ENCODE assay signal across 7 mouse cellular contexts in genomic region chr9:41951472-41952129, GRCm38 (mm10).
DNase-seq lines count a peak whose midpoint lies in the region; ATAC-seq and TF ChIP-seq lines count a peak whose summit lies in the region.

No protein-coding gene starts in this region.

- H3K9me3 ChIP-seq in embryonic facial prominence, embryonic 14.5 days (ENCODE audit: control insufficient read depth, low read length), result no peaks in the 10 kb centered on the region
- H3K9me3 ChIP-seq in intestine, postnatal 0 days (ENCODE audit: control insufficient read depth), result no peaks in the 10 kb centered on the region
- no peaks in the 10 kb centered on the region for H3K9me3 ChIP-seq in neural tube, embryonic 12.5 days

- peak overlapping the region; percentile 10; the same call in 1 of the 2 replicates for H3K27ac ChIP-seq in testis, adult 2 months (ENCODE audit: control insufficient read depth, insufficient read depth, low read depth, low read length)
- peak overlapping the region; percentile 97 for H3K27ac ChIP-seq in embryonic facial prominence, embryonic 14.5 days (replicated peaks; ENCODE audit: low read depth, low read length)
- no peak overlapping the region for H3K27ac ChIP-seq in intestine, postnatal 0 days (ENCODE audit: low read depth, low read length)
- H3K27ac ChIP-seq in neural tube, embryonic 12.5 days, result peak overlapping the region; percentile 88

- peaks cover 6% of the 10 kb centered on the region for H3K4me1 ChIP-seq in testis, adult 2 months (ENCODE audit: control insufficient read depth, insufficient read depth, low read length)
- H3K4me1 ChIP-seq in embryonic facial prominence, embryonic 14.5 days (ENCODE audit: control insufficient read depth, insufficient read depth, low read length), result peaks cover 32% of the 10 kb centered on the region
- no peaks in the 10 kb centered on the region for H3K4me1 ChIP-seq in intestine, postnatal 0 days (replicated peaks; ENCODE audit: control insufficient read depth, insufficient read depth, low read length)
- H3K4me1 ChIP-seq in neural tube, embryonic 12.5 days, result peaks cover 30% of the 10 kb centered on the region

- WGBS in embryonic facial prominence, embryonic 14.5 days, result 10% methylated on average over 16 of the region's 16 CpGs
- 16% methylated on average over 16 of the region's 16 CpGs for WGBS in intestine, postnatal 0 days
- WGBS in neural tube, embryonic 12.5 days, result 16% methylated on average over 16 of the region's 16 CpGs

- H3K27me3 ChIP-seq in testis, adult 2 months (ENCODE audit: control insufficient read depth, insufficient read depth, low read length), result no peaks in the 10 kb centered on the region
- no peaks in the 10 kb centered on the region for H3K27me3 ChIP-seq in embryonic facial prominence, embryonic 14.5 days (replicated peaks; ENCODE audit: control insufficient read depth, insufficient read depth, low read length)
- no peaks in the 10 kb centered on the region for H3K27me3 ChIP-seq in intestine, postnatal 0 days (replicated peaks; ENCODE audit: control insufficient read depth, insufficient read depth, low read length)
- H3K27me3 ChIP-seq in neural tube, embryonic 12.5 days (replicated peaks), result no peaks in the 10 kb centered on the region

- peak overlapping the region; percentile 77 for H3K9ac ChIP-seq in embryonic facial prominence, embryonic 14.5 days (ENCODE audit: low read depth, low read length)
- H3K9ac ChIP-seq in intestine, postnatal 0 days (ENCODE audit: low read depth, low read length), result peak overlapping the region; percentile 11; the same call in 1 of the 2 replicates
- peak overlapping the region; percentile 61 for H3K9ac ChIP-seq in neural tube, embryonic 12.5 days

- TF ChIP-seq CTCF in testis, adult 2 months (IDR thresholded peaks at IDR 0.05; ENCODE audit: control insufficient read depth, insufficient read depth, insufficient replicate concordance, low read depth, low read length), result no peak
- no peak for TF ChIP-seq CTCF in intestine, postnatal 0 days (IDR thresholded peaks at IDR 0.05; ENCODE audit: low read depth)

- no peak for DNase-seq in testis, postnatal 14 days (ENCODE audit: low spot score)
- peak; percentile 91 for DNase-seq in embryonic facial prominence, embryonic 14.5 days (ENCODE audit: low spot score)
- no peak for DNase-seq in frontal cortex, postnatal 36 days (ENCODE audit: low spot score in 2 of 2)
- DNase-seq in layer of hippocampus, adult 11-12 months (ENCODE audit: low spot score), result no peak

- H3K4me3 ChIP-seq in testis, adult 2 months (ENCODE audit: control insufficient read depth, low read depth, low read length), result peak overlapping the region; percentile 9
- peak overlapping the region; percentile 46 for H3K4me3 ChIP-seq in embryonic facial prominence, embryonic 14.5 days (ENCODE audit: low read depth, low read length)
- peak overlapping the region; percentile 37 for H3K4me3 ChIP-seq in intestine, postnatal 0 days (ENCODE audit: low read depth, low read length)
- H3K4me3 ChIP-seq in neural tube, embryonic 12.5 days, result peak overlapping the region; percentile 36

- peak overlapping the region; percentile 82 for H3K4me2 ChIP-seq in embryonic facial prominence, embryonic 14.5 days (ENCODE audit: low read depth, low read length)
- H3K4me2 ChIP-seq in intestine, postnatal 0 days (replicated peaks; ENCODE audit: low read depth), result peak overlapping the region; percentile 70
- H3K4me2 ChIP-seq in neural tube, embryonic 12.5 days (replicated peaks), result peak overlapping the region; percentile 66

- peak; percentile 44; the same call in 1 of the 2 replicates for ATAC-seq in embryonic facial prominence, embryonic 14.5 days (ENCODE audit: low read depth)
- peak; percentile 28; the same call in 1 of the 2 replicates for ATAC-seq in intestine, postnatal 0 days
- ATAC-seq in neural tube, embryonic 12.5 days (ENCODE audit: low FRiP score, low read depth), result peak; percentile 51

- H3K36me3 ChIP-seq in testis, adult 2 months (ENCODE audit: control insufficient read depth, insufficient read depth, low read length), result no peaks in the 10 kb centered on the region
- no peaks in the 10 kb centered on the region for H3K36me3 ChIP-seq in embryonic facial prominence, embryonic 14.5 days (ENCODE audit: control insufficient read depth, insufficient read depth, low read length)
- H3K36me3 ChIP-seq in intestine, postnatal 0 days (ENCODE audit: control insufficient read depth, insufficient read depth), result no peaks in the 10 kb centered on the region
- H3K36me3 ChIP-seq in neural tube, embryonic 12.5 days, result no peaks in the 10 kb centered on the region

- no peak for TF ChIP-seq POLR2A in testis, adult 2 months (IDR thresholded peaks at IDR 0.05; ENCODE audit: control insufficient read depth, low read depth, low read length)

Comparison
In these comparisons a context has a peak if more than half of its experiments do, and no peak if none do; other contexts are left out.
1. H3K9ac ChIP-seq: peak in every context shown above with its lines; median percentile 77 in embryonic facial prominence, embryonic 14.5 days; 61 in neural tube, embryonic 12.5 days; 11 in intestine, postnatal 0 days.